Mouse (Mus musculus) A20 (cell line): ENCODE measurements around the gene Chil4.
"Not testable (repeated sequence)": the region's sequence is repeated elsewhere in the genome, so short reads cannot be mapped to it uniquely, and the experiment has no call there.

Experiments used
- DNase-seq: peaks from one replicate; pipeline ENCODE4 v3.0.0-alpha.2; 2011; ENCODE audit warnings: low read depth, low spot score

The Chil4 gene

GRCm38 (mm10) chr3:106219407-106219806 is at the start of gene Chil4:
TSS of gene Chil4 (minus strand) at chr3:106219507.
- DNase-seq, result no peak

- no peak for DNase-seq
Observed at GRCm38 (mm10) chr3:106265854-106266253, 46.5 kb upstream of the Chil4 start.

- no peak for DNase-seq
Observed at GRCm38 (mm10) chr3:106264854-106265253, 45.5 kb upstream of the Chil4 start.

- not testable (repeated sequence) for DNase-seq
Observed at GRCm38 (mm10) chr3:106257076-106257475, 37.8 kb upstream of the Chil4 start.

GRCm38 (mm10) chr3:106252719-106253118 is 33.4 kb upstream of the Chil4 start:
- DNase-seq, result no peak

- not testable (repeated sequence) for DNase-seq
Observed at GRCm38 (mm10) chr3:106250763-106251399, 31.6 kb upstream of the Chil4 start.

- DNase-seq, result not testable (repeated sequence)
Observed at GRCm38 (mm10) chr3:106247369-106247768, 28.1 kb upstream of the Chil4 start.

- not testable (repeated sequence) for DNase-seq
Observed at GRCm38 (mm10) chr3:106240210-106240609, 20.9 kb upstream of the Chil4 start.

GRCm38 (mm10) chr3:106239196-106239791 is 20.0 kb upstream of the Chil4 start:
- DNase-seq, result no peak

- not testable (repeated sequence) for DNase-seq
Observed at GRCm38 (mm10) chr3:106223391-106223790, 4.1 kb upstream of the Chil4 start.

GRCm38 (mm10) chr3:106221625-106222265 is 2.4 kb upstream of the Chil4 start:
- peak; percentile 74 for DNase-seq

- not testable (repeated sequence) for DNase-seq
Observed at GRCm38 (mm10) chr3:106218284-106218954, 888 bp downstream of the Chil4 start.

- not testable (repeated sequence) for DNase-seq
Observed at GRCm38 (mm10) chr3:106198030-106198429, 21.3 kb downstream of the Chil4 start.

- not testable (repeated sequence) for DNase-seq
Observed at GRCm38 (mm10) chr3:106197246-106197645, 22.1 kb downstream of the Chil4 start.

GRCm38 (mm10) chr3:106196276-106196675 is 23.0 kb downstream of the Chil4 start:
- no peak for DNase-seq

- no peak for DNase-seq
Observed at GRCm38 (mm10) chr3:106195486-106195885, 23.8 kb downstream of the Chil4 start.

- no peak for DNase-seq
Observed at GRCm38 (mm10) chr3:106187991-106188390, 31.3 kb downstream of the Chil4 start.

- no peak for DNase-seq
Observed at GRCm38 (mm10) chr3:106177509-106178189, 41.7 kb downstream of the Chil4 start.

- DNase-seq, result not testable (repeated sequence)
Observed at GRCm38 (mm10) chr3:106174971-106175370, 44.3 kb downstream of the Chil4 start.

- not testable (repeated sequence) for DNase-seq
Observed at GRCm38 (mm10) chr3:106172506-106172905, 46.8 kb downstream of the Chil4 start.

- DNase-seq, result no peak
Observed at GRCm38 (mm10) chr3:106171135-106171731, 48.1 kb downstream of the Chil4 start.
